Mouse (Mus musculus) cerebellum, adult 2 months (tissue): ENCODE measurements around the gene Ckap2l.

ENCODE experiments used
- CTCF ChIP-seq: fragments of 200-500 bp; IDR thresholded peaks from 2 replicates; pipeline ENCODE4 v1.5.1; 2011; ENCODE audit warnings: low read depth, mild to moderate bottlenecking, control low read depth, low read length, moderate library complexity, borderline replicate concordance; ENCODE audit not compliant: insufficient read depth
- POLR2A ChIP-seq: fragments of 200-500 bp; IDR thresholded peaks from 2 replicates; pipeline ENCODE4 v1.6.1; 2011; ENCODE audit warnings: low read length, control low read depth, borderline replicate concordance; ENCODE audit not compliant: insufficient read depth

DNA sequence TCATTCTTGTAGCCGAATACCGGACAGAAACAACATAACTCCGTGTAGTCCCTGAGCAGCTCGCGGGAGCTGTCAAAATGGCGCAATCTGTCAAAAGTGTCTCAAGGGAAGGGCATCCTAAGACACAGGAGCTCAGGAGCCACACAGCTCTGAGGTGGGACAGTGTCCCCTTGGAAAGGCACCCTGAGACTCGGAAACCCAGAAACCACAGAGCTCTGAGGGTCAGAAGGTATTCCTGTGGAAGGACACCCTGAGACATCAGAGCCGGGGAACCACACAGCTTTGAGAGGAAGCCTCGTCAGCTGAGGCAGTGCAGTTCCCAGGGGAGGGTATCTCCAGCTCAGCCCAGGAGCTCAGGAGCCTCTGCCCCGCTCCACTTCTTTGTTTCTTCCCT is 574 bp upstream of the Ckap2l start:
- TF ChIP-seq CTCF = no peak
- no peak for TF ChIP-seq POLR2A
